In the genomic region with DNA sequence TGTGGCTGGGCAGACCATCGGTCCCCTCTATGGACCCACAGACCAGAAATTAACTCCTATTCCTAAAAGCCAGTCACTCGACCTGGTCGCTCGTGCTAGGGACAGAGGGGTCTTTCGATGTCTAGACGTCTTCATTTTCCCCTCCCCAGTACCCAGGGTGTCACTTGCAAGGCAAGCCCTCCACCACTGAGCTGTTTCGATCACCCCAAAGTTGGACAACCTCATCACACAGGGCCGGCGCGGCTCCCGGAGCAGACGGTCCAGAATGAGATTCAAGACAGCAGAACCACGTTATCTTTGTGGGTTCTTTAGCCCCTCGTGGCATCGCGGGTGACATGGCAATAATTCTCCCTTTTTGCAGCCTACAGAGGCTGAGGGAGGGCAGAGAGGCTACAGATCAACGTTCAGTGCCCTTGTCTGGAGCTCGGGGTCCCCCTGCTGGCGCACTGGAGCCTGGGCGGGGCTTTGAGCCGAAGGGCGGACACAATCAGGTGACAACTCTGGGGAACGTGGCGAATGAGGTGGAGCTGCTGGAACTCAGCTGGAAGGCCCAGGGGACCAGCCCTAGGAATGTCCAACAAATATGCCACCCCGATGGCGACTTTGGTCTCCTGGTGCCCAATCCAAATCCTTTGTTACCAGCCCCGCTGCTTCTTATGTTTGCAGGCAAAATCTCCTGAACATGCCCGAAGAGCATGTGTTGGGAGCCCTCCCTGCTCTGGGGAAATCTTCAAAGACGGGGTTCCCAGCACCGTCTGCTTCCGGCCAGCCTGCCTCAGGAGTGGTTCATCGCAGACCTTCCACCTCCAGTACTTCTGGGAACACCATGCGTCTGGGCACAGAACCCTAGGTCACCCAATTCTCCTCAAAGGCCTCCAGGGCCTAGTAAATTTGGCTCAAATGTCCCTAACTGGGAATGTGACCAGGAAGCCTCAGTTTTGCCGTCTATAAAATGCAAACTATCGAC, we compare ENCODE assay signal across 8 mouse cellular contexts. TPM values are rescaled to one million over a fixed set of nuclear protein-coding genes. Genes with fewer than 3 reads are reported as not detected.
DNase-seq lines count a peak whose midpoint lies in the region; ATAC-seq and TF ChIP-seq lines count a peak whose summit lies in the region.

No protein-coding gene starts in this region.

- no peaks in the 10 kb centered on the region for H3K27me3 ChIP-seq in Patski
- H3K27me3 ChIP-seq in hindbrain, embryonic 15.5 days = no peaks in the 10 kb centered on the region

- DNase-seq in Patski (ENCODE audit: low read depth, low spot score) = no peak
- DNase-seq in cerebellum, postnatal 25 days = peak; percentile 96 to 98
- DNase-seq in frontal cortex, postnatal 36 days (ENCODE audit: low spot score in 2 of 2) = peak; percentile 87 to 94
- DNase-seq in left cerebral cortex, adult 11 months (ENCODE audit: low spot score) = peak; percentile 90
- peak; percentile 96 for DNase-seq in lung, postnatal 36 days
- DNase-seq in retina, postnatal 1 day = peak; percentile 88
- DNase-seq in urinary bladder, adult 18-20 months (ENCODE audit: low spot score in 2 of 2) = peak; percentile 86 to 95

- no peak overlapping the region for H3K27ac ChIP-seq in hindbrain, embryonic 15.5 days (replicated peaks)

- peak overlapping the region; percentile 7 for H3K4me3 ChIP-seq in hindbrain, embryonic 15.5 days

- in situ Hi-C loops in Patski (cut with MboI; ENCODE audit: low pct_unique_long_range_greater_than_20kb) = loop anchor here (5.0 kb wide), 1 partner anchor 92 kb away; no protein-coding TSS in a partner anchor

- WGBS in hindbrain, embryonic 15.5 days = 24% methylated on average over 35 of the region's 35 CpGs

- CTCF ChIA-PET in Patski (lab: Charles Lee) = interaction anchor here (0.7 to 2.7 kb wide), 12 partner anchors 33 to 124 kb away, joined by 3 to 7 read pairs (median 4); partner anchors contain the start of gene Ppfia4

- POLR2A ChIA-PET in Patski (lab: Charles Lee) = interaction anchor here (1.0 kb wide), 1 partner anchor 144 kb away, joined by 3 read pairs; no protein-coding TSS in a partner anchor

- peak overlapping the region; percentile 33 for H3K9ac ChIP-seq in hindbrain, embryonic 15.5 days

- peak; percentile 65 for ATAC-seq in Patski
- peak; percentile 88 for ATAC-seq in hindbrain, embryonic 15.5 days (ENCODE audit: low FRiP score, low read depth)

- peak overlapping the region; percentile 54 for H3K4me2 ChIP-seq in hindbrain, embryonic 15.5 days

- no peaks in the 10 kb centered on the region for H3K9me3 ChIP-seq in hindbrain, embryonic 15.5 days

- TF ChIP-seq CTCF in Patski (IDR thresholded peaks at IDR 0.05) = no peak

- H3K36me3 ChIP-seq in hindbrain, embryonic 15.5 days = no peaks in the 10 kb centered on the region

- peaks cover 12% of the 10 kb centered on the region for H3K4me1 ChIP-seq in hindbrain, embryonic 15.5 days (replicated peaks)

RNA-seq across cellular contexts. Expression of gene Adora1, which starts 9.0 kb away (rescaled TPM):
- 2.4 TPM for polyA plus RNA-seq in Patski (2021)
- 22.5 and 26.0 TPM in 2 replicates for polyA plus RNA-seq in hindbrain, embryonic 15.5 days (2015; fragmentation: Nextera tagmentation; extraction: Ambion mirVana)

RNA-seq across cellular contexts. Expression of gene Myog, which starts 45.6 kb away (rescaled TPM):
- polyA plus RNA-seq in Patski (2021) = not detected
- polyA plus RNA-seq in hindbrain, embryonic 15.5 days (2015; fragmentation: Nextera tagmentation; extraction: Ambion mirVana) = 0.45 TPM in 1 of 2 replicates, not detected in the other

RNA-seq across cellular contexts. Expression of gene Mybph, which starts 51.0 kb away (rescaled TPM):
- polyA plus RNA-seq in Patski (2021) = not detected
- polyA plus RNA-seq in hindbrain, embryonic 15.5 days (2015; fragmentation: Nextera tagmentation; extraction: Ambion mirVana) = 0.12 and 0.29 TPM in 2 replicates
